Mouse (Mus musculus): ENCODE measurements around the gene Ergic1. TPM values are rescaled to one million over a fixed set of nuclear protein-coding genes. Genes with fewer than 3 reads are reported as not detected.
A peak's percentile ranks its signal among the peaks of the same experiment; 100 is the strongest.

Ergic1 gene
- polyA plus RNA-seq, 1 experiment from 2014 or later = 130 TPM

DNA sequence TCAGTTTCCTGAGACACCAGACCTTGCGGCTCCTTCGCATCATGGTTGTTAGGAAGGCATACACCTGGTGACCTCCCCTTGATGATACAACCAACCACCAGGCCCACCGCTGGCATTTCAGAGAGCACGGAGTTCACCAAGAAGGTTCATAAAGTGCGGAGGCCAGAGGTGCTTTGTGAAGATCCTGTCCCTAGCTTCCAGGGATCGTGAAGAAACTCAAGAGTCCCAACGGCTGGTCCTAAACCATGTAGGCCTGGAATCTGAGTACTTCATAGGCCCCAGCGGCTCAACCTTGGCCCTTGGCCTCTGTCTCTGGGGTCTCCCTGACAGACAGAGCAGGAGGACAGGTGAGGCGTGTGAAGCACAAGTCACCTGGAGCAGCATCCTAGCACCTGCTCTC is 34.0 kb upstream of the Ergic1 start:
- no peak overlapping the region for H3K9ac ChIP-seq
- H3K4me1 ChIP-seq = peaks cover 27% of the 10 kb centered on the region
- H3K27me3 ChIP-seq = no peaks in the 10 kb centered on the region
- no peak overlapping the region for H3K4me2 ChIP-seq
- ATAC-seq (ENCODE audit: insufficient number of reproducible peaks, low FRiP score, low TSS enrichment, low read depth) = no peak
- H3K36me3 ChIP-seq = no peaks in the 10 kb centered on the region
- no peak overlapping the region for H3K4me3 ChIP-seq
- H3K9me3 ChIP-seq = no peaks in the 10 kb centered on the region
- H3K27ac ChIP-seq = no peak overlapping the region
- 91% methylated on average over 9 of the region's 9 CpGs for WGBS

DNA sequence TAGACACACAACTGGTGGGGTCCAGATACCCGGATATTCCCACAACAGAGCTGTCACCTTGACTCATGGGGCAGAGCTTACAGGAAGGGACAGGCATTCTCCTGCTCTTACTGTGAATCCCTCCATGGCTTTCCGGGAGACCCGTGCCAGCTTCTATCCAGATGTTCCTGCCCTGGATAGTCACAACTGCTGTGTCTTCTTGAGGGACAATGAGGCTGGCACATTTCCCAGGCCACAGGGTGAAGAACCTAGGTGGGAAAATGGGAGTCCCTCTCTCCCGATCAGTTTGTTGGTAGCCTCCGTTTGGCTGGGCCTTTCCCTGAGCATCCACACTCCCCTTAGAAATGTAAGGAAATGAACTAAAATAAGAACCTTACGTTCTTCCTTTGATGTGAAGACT is 32.5 kb upstream of the Ergic1 start:
- WGBS = 70% methylated on average over 6 of the region's 6 CpGs
- Histone ChIP-seq H3K4me2 (no peak overlapping the region), H3K4me3 (no peak overlapping the region), H3K9ac (no peak overlapping the region), H3K27me3 (no peaks in the 10 kb centered on the region), H3K27ac (no peak overlapping the region), H3K36me3 (no peaks in the 10 kb centered on the region), H3K9me3 (no peaks in the 10 kb centered on the region), H3K4me1 (peaks cover 27% of the 10 kb centered on the region)
- ATAC-seq (ENCODE audit: insufficient number of reproducible peaks, low FRiP score, low TSS enrichment, low read depth) = no peak

DNA sequence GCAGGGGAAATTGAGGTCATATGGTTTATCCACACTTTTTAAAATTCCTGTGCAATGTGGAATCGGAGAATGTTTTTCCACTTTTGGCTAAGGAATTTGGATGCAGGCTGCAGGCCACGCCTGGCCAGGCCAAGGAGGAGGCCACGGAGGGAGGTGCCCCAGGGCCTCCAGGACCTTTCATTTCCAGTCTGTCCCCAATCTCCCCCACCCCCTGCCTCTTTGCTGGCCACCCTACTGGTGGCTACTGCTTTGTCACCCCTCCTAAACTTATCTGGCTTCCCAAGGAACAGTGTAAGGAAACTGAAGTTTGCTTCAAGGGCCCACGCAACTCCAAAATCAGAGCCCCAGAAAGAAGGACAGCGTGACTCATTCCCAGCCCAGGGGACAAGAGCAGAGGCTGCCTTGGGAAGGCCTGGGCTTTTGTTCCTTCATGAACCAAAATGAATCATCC is 31.5 kb upstream of the Ergic1 start:
- 42% methylated on average over 5 of the region's 5 CpGs for WGBS
- H3K27ac ChIP-seq = peak overlapping the region; percentile 80

DNA sequence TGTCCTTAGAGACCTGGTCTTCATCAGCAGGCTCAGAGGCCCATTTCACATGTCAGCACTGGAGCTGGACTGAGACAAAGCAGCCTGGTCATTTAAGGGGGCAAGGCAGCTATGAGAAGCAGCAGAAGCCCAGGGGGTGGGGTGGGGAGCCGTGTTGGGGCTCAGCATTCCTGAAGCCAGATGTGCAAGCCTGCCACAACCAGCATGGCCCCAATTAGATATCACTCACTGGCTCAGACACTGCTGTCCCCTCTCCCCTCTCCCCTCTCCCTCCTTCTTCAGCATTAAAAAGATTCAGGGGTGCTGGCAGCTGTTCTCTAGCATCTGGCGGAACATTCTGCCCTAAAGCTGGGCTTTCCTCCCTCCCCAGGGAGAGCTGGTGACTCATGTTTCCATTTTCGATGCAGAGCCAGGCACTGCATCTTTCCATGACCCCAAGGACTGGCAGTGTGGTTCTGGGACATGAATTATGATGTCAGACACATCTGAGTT is 30.7 kb upstream of the Ergic1 start:
- Histone ChIP-seq H3K9ac (no peak overlapping the region), H3K9me3 (no peaks in the 10 kb centered on the region), H3K27ac (peak overlapping the region; percentile 80), H3K36me3 (no peaks in the 10 kb centered on the region), H3K27me3 (no peaks in the 10 kb centered on the region), H3K4me1 (peaks cover 25% of the 10 kb centered on the region), H3K4me3 (no peak overlapping the region), H3K4me2 (no peak overlapping the region)
- WGBS = 9% methylated on average over 3 of the region's 3 CpGs
- peak; percentile 56; the same call in 1 of the 2 replicates for ATAC-seq (ENCODE audit: insufficient number of reproducible peaks, low FRiP score, low TSS enrichment, low read depth)

More for the DNA sequence above, 31.5 kb upstream of the Ergic1 start:
- no peak overlapping the region for H3K4me3 ChIP-seq
- H3K9ac ChIP-seq = no peak overlapping the region
- H3K4me1 ChIP-seq = peaks cover 30% of the 10 kb centered on the region
- ATAC-seq (ENCODE audit: insufficient number of reproducible peaks, low FRiP score, low TSS enrichment, low read depth) = no peak
- no peak overlapping the region for H3K4me2 ChIP-seq
- no peaks in the 10 kb centered on the region for H3K36me3 ChIP-seq
- no peaks in the 10 kb centered on the region for H3K27me3 ChIP-seq
- no peaks in the 10 kb centered on the region for H3K9me3 ChIP-seq

DNA sequence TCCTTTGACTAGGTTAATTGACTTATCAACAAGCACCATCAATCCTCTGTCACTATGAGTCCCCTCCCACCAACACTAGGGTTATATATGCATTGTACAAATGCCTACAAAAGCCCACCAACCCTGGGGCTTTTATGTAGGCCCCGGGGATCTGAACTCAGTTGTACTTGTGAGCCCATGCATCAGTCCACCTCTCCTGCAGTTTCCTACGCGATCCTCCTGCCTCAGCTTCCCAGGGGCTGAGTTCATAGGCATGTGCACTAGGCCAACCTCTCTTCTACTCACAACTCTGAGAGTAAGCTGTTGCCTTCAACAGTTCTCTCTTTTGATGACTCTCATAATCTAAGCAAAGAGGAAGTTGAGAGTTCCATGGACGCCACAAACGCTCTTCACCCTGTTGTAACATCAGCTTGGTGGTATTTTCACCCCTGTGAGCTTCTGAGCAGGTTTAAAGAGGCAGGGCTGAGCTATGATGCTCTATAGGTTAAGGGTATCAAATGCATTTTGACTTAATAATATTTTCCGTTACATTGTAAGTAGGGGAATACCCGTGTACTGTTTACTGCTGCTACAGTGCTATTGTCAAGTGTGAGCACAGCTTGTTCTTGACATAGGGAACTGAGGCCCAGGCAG is 29.8 kb upstream of the Ergic1 start:
- Histone ChIP-seq H3K36me3 (no peaks in the 10 kb centered on the region), H3K4me2 (no peak overlapping the region), H3K4me1 (peaks cover 25% of the 10 kb centered on the region), H3K9me3 (no peaks in the 10 kb centered on the region), H3K4me3 (no peak overlapping the region), H3K27ac (0 out of 2 replicates have a peak overlapping the region, but pooled peaks have one; percentile 80), H3K27me3 (no peaks in the 10 kb centered on the region), H3K9ac (no peak overlapping the region)
- WGBS = 85% methylated on average over 7 of the region's 7 CpGs
- ATAC-seq (ENCODE audit: insufficient number of reproducible peaks, low FRiP score, low TSS enrichment, low read depth) = no peak

DNA sequence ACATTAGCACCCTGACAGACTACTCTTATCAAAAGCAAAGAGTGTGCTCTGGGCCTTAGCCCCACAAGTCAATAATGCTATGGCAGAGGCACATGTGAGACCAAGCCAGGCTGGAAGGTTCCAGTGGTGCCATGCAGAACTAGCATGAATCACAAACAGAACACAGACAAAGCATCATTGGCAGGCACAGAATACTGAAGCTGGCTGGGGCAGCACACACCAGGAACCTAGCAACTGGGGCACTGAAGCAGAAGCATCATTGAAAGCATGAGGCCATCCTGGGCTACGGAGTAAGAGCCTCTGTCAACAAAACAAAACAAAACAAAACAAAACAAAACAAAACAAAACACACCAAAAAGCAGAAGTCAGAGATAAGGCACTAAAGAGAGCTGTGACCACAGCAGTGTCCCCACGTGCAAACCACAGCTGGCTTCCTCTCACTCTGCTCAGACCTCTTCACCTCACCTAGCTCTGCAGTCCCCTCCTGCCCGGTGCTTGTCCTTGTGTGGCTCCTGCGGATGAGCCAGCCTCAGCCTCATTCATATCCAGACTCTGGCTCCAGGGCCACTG is 28.7 kb upstream of the Ergic1 start:
- H3K27ac ChIP-seq = no peak overlapping the region
- H3K4me3 ChIP-seq = no peak overlapping the region
- H3K9ac ChIP-seq = no peak overlapping the region
- no peaks in the 10 kb centered on the region for H3K9me3 ChIP-seq
- H3K4me1 ChIP-seq = peaks cover 25% of the 10 kb centered on the region
- ATAC-seq (ENCODE audit: insufficient number of reproducible peaks, low FRiP score, low TSS enrichment, low read depth) = no peak
- no peak overlapping the region for H3K4me2 ChIP-seq
- H3K27me3 ChIP-seq = no peaks in the 10 kb centered on the region
- WGBS = 71% methylated on average over 4 of the region's 4 CpGs
- no peaks in the 10 kb centered on the region for H3K36me3 ChIP-seq

DNA sequence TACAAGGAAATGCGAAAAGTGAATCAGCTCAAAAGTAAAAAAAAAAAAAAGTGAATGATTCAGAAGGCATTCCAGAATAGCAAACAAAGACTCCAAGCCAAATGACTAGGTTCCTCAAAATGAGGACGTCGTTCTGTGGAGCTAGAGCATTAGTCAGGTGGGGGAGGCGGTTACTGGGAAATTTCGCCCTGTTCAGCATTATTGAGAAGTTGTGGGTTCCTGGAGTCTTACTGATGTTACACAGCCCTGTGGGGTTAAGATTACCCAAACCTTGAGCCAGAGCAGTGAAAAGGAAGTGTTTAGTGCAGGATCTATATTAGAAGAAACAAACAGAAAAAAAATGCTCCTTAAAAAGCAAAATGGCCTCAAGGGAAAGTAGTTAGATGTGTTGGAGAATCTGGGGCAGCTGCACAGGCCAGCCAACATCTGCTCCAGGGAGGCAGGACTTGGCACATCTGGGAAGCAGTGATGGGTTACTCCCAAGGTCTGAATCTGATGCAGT is 27.4 kb upstream of the Ergic1 start:
- Histone ChIP-seq H3K4me2 (no peak overlapping the region), H3K4me3 (no peak overlapping the region), H3K27me3 (no peaks in the 10 kb centered on the region), H3K9ac (no peak overlapping the region), H3K27ac (0 out of 2 replicates have a peak overlapping the region, but pooled peaks have one; percentile 0), H3K36me3 (no peaks in the 10 kb centered on the region), H3K9me3 (no peaks in the 10 kb centered on the region), H3K4me1 (peaks cover 25% of the 10 kb centered on the region)
- WGBS = 53% methylated on average over 5 of the region's 5 CpGs
- ATAC-seq (ENCODE audit: insufficient number of reproducible peaks, low FRiP score, low TSS enrichment, low read depth) = no peak

DNA sequence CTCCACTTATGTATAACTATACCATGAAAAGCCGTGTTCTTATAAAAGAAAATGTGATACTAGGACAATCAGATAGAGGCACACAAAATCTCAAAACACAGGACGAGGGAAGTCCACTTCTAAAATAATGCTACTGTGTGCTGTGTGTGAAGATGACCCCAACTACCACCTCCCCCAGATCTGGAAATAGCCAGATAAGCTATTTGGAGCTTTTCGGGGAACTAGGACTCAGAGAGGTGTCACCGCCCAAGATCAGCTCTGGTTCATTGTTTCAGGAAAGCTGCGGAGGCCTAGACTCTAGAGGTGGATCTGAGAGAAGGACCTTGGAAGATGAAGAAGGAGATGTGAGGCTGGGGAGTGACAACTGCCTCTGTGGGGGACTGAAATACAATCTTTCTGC is 26.6 kb upstream of the Ergic1 start:
- H3K4me1 ChIP-seq = peaks cover 20% of the 10 kb centered on the region
- ATAC-seq (ENCODE audit: insufficient number of reproducible peaks, low FRiP score, low TSS enrichment, low read depth) = no peak
- H3K9ac ChIP-seq = no peak overlapping the region
- H3K9me3 ChIP-seq = no peaks in the 10 kb centered on the region
- H3K27ac ChIP-seq = no peak overlapping the region
- no peaks in the 10 kb centered on the region for H3K27me3 ChIP-seq
- 85% methylated on average over 5 of the region's 5 CpGs for WGBS
- H3K4me3 ChIP-seq = no peak overlapping the region
- H3K4me2 ChIP-seq = no peak overlapping the region
- H3K36me3 ChIP-seq = no peaks in the 10 kb centered on the region

DNA sequence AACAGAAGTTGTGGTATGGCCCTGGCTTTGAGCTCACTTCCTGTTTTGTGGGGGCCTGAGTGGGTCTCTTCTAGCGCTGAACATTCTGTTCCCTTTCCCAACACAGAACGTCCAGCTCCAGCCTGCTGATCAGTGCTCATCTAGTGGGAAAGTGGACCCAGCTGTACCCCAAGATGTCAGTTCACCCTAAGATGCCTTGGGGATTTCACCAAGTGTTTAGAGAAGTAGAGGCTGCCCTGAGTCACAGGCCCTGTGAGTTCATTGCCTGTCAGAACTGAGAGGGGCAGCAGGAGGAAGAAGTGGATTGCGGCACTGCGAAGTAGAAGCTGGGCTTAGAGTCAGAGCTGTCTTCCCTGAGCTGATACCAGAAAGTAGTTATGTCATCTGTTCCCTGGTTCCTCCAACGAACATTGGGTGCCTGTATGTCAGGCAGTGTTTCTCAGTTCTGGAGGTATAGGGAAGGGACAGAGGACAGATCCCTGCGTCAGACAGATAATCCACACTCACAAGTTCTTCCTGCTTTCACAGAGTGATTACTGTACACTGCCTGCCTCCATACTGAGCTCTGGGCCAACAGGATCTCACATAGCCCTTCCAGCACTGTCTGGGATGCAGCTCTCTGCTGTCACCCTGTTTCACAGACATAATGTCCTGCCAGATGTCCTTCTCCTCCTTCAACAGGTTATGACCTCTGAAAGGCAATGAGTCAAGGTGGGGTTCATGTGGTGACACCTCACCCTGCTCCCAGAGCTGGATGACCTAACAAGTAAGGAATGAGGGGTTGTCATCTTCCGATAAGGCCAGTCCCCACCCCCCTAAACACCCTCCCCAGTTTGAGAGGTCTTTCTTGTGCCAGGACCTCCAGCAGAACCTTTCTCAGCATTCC is 25.8 kb upstream of the Ergic1 start:
- H3K9me3 ChIP-seq = no peaks in the 10 kb centered on the region
- H3K27ac ChIP-seq = no peak overlapping the region
- no peak overlapping the region for H3K9ac ChIP-seq
- peaks cover 12% of the 10 kb centered on the region for H3K4me1 ChIP-seq
- no peak overlapping the region for H3K4me3 ChIP-seq
- no peak for ATAC-seq (ENCODE audit: insufficient number of reproducible peaks, low FRiP score, low TSS enrichment, low read depth)
- 78% methylated on average over 7 of the region's 7 CpGs for WGBS
- no peak overlapping the region for H3K4me2 ChIP-seq
- no peaks in the 10 kb centered on the region for H3K27me3 ChIP-seq
- H3K36me3 ChIP-seq = no peaks in the 10 kb centered on the region

DNA sequence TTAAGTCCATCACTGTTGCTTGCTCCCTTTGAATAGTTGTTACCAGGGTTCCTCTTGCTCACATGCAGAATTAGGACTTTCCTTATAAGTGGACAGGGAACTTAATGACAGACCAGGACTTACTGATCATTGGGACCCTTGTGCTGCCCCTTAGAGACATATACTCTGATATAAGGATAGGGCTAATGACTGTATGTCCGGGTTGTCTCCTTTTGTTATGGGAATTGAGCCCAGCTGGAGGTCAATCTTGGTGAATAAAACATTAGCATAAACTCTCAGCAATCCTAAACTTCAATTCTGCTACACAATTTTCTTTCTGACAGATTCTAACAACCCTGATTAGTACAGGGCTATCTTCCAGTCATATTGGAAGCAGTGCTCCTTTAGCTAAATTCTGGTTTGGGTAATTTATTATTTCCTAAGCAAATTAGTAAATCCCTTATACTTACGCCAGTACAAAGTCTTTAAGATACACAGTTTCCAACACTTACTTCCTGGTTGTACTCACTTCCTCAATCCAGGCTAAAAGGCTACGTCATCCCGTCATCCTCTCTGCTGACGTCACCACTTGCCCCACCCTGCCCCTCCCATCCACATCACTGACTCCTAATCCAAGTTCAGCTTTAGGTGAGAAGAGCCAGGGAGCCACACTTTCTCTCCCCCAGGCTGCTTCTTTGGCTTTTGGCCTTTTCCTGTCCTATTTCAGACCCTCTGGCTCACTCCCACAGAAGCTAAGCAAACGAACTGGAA is 23.4 kb upstream of the Ergic1 start:
- Histone ChIP-seq H3K36me3 (no peaks in the 10 kb centered on the region), H3K4me2 (no peak overlapping the region), H3K9me3 (no peaks in the 10 kb centered on the region), H3K4me1 (0 out of 2 replicates have a peak, but pooled peaks cover 3% of the 10 kb centered on the region), H3K27me3 (no peaks in the 10 kb centered on the region), H3K4me3 (no peak overlapping the region), H3K27ac (no peak overlapping the region), H3K9ac (no peak overlapping the region)
- no peak for ATAC-seq (ENCODE audit: insufficient number of reproducible peaks, low FRiP score, low TSS enrichment, low read depth)
- WGBS = 32% methylated on average over 6 of the region's 6 CpGs

DNA sequence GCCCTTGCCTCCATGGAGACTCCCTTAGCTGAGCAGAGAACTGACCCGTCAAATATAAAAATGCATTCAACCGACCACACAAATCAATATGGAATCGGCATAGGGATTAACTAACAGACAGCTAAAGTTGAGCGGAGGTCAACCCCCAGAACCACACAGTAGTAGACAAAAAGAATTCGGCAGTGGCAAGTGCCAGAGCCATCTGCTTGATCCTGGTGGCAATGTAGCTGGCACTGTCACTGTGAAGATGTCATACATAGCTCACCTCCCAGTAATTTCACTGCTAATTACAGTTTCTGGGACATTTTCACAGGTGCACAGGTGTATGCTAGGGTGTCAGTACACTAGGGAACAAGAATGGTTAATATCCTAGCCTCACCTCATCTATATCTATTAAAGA is 21.2 kb upstream of the Ergic1 start:
- Histone ChIP-seq H3K36me3 (no peaks in the 10 kb centered on the region), H3K4me3 (no peak overlapping the region), H3K4me1 (no peaks in the 10 kb centered on the region; the same call in 1 of the 2 replicates), H3K9ac (no peak overlapping the region), H3K4me2 (no peak overlapping the region), H3K9me3 (no peaks in the 10 kb centered on the region), H3K27ac (no peak overlapping the region), H3K27me3 (no peaks in the 10 kb centered on the region)
- WGBS = 74% methylated on average over 5 of the region's 5 CpGs
- ATAC-seq (ENCODE audit: insufficient number of reproducible peaks, low FRiP score, low TSS enrichment, low read depth) = no peak
